Mouse (Mus musculus): Measurements from ENCODE around the gene Smarcb1.

GRCm38 (mm10) chr10:75949053-75950045, 27.9 kb upstream of the Smarcb1 start:
- no peak for TF ChIP-seq CTCF (IDR thresholded peaks at IDR 0.05; ENCODE audit: insufficient read depth, low read length)
- no peak for TF ChIP-seq POLR2A (IDR thresholded peaks at IDR 0.05; ENCODE audit: borderline replicate concordance, extremely low read depth, low read depth, low read length)

All from lung, adult 2 months (tissue).